Mouse (Mus musculus): Measurements from ENCODE around the gene Prpf8.

Gene Prpf8

DNA sequence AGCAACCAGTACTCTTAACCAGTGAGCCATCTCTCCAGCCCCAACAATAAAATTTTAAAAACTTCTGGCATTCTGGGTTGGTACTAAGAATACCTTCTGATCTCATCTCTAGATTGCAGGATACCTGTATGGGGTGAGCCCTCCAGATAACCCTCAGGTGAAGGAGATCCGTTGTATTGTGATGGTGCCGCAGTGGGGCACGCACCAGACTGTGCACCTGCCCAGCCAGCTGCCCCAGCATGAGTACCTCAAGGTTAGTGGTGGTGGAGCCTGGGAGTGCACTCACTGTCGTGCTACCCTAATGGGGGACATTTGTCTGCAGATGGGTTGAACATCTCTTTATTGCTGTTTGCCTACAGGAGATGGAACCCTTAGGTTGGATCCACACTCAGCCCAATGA is 21.5 kb downstream of the Prpf8 start:
- no peak for DNase-seq (ENCODE audit: low spot score)

DNA sequence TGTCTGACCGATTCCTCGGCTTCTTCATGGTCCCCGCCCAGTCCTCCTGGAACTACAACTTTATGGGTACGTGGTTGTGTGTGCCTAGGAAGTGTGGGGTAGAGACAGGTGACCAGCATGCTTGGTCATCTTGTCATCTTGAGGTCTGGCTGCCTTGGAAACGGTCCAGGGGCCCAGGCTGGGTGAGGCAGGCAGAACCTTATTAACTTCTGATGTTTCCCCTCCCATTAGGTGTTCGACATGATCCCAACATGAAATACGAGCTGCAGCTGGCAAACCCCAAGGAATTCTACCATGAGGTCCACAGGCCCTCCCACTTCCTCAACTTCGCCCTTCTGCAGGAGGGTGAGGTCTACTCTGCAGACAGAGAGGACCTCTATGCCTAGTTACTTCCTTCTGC is 22.3 kb downstream of the Prpf8 start:
- DNase-seq (ENCODE audit: low spot score), result no peak

DNA sequence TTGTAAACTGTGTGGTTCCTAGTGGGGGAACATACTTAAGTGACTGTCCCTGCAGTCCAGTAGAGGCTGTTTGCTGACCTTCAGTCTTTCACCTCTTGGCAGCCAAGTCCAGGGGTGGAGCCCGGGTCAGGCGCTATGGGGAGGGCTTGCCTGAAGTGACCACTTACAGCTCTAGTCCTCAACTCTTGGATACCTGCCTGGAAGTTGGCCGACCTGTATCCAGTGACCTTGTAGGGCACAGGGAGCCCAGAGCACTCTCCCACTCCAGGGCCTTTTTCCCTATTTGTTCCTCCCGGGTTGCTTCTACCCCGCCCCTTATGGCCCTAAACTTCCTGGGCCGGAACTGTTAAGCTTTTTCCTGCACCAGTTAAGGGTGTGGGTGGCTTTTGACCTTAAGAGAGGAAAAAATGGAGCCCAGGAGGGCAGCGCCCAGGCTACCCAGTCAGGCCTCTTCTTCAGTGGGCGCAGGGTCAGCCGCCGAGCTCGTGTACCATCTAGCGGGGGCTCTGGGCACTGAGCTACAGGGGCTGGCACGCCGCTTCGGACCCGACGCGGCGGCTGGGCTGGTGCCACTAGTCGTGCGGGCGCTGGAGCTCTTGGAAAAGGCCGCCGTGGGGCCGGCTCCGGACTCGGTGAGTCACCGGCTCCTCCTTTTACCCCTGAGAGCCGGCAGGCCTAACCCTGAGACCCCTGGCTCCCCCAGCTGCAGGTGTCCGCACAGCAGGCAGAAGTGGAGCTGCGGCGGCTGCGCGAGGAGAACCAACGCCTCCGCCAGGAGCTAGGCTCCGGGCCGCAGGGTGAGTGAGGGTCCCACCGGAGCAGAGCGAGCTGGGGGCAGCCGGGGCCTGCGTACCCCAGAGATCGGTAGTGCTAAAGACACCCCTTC is 23.4 kb downstream of the Prpf8 start, which contains the start of gene Rilp:
Gene Rilp (plus strand): TSS at position 354 of the 886 bp plus-strand sequence.
- DNase-seq (ENCODE audit: low spot score), result no peak

DNA sequence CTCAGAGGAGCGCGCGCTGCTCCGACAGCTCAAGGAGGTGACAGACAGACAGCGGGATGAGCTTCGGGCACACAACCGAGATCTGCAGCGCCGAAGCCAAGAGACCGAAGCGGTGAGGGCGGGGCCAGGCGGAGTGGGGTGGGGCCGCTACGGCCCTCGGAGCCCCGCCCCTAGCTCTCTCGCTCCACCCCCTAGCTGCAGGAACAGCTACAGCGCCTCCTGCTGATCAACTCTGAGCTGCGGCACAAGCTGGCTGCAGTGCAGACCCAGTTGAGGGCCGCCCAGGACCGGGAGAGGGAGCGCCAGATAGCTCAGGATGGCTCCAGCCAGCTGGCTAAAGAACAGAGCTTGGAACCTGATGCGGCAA is 24.0 kb downstream of the Prpf8 start:
- DNase-seq (ENCODE audit: low spot score), result peak; percentile 58

DNA sequence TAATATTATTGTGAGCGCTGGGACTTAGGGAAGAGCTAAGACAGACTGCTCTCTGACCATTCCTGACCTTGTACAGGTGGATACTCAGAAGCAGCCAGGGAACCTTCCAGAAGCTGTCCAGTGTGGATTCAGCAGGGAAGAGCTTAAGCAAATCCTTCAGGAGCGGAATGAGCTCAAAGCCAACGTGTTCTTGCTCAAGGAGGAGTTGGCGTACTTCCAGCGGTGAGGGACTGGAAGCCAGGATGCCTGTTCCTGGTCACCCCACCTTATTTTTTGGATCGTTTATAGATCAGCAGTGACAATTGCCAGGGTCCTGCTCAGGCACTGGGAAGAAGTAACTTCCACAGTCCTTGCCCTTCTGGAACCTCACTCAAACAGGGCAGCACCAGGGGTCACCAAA is 24.6 kb downstream of the Prpf8 start:
- no peak for DNase-seq (ENCODE audit: low spot score)

DNA sequence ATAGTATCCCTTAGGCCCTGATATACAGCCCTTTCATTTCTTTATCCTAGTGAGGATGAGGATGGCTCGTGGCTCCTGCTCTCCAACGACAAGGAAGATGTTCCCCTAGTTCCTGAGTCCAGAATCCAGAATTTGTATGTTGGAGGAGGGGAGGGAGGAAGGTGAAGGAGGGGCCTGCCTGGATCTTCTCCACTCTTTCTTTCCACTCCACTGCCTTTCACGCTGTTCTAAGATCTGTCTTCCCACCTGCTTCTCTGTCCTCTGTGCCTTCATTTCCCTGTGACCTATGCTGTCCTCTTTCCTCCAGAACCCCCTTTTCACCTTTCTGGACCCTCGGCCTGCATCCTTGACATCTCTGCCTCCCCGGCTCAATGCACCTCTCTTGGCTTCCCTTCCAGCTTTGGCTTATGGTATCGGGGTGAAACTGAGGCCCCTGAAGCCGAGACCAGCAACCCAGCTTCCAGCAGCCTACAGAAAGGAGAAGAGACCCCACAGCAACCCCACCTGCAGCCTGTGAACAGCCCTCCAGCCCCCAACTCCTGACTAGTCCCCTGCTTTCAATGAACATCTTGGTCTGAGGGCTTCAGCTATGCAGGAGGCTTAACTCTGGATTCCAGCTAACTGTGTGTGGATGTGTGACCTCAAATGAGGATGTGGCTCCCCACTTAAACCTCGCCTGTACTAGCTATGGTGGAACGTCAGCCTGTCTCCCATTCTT is 25.8 kb downstream of the Prpf8 start:
- DNase-seq (ENCODE audit: low spot score), result no peak

DNA sequence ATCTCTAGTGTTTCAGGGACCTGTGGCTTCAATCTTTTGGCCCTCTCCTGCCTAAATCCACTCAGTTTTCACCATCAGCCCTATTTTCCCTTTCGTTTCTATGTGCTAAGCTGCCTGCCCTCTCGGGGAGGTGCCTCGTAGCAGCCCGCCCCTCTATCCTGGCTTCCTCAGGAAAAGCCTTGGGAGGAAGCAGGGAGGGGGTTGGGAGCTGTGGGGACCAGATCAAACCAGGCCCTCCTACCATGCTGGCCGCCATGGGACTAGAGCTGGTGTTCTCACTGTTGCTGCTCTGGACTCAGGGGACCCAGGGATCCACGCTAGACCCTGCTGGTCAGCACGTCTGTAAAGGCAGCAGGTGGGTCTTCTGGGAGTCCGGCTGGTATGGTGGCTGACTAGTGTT is 26.7 kb downstream of the Prpf8 start, which contains the start of gene Scarf1:
Gene Scarf1 (plus strand): TSS at position 205 of the 400 bp plus-strand sequence.
- no peak for DNase-seq (ENCODE audit: low spot score)

DNA sequence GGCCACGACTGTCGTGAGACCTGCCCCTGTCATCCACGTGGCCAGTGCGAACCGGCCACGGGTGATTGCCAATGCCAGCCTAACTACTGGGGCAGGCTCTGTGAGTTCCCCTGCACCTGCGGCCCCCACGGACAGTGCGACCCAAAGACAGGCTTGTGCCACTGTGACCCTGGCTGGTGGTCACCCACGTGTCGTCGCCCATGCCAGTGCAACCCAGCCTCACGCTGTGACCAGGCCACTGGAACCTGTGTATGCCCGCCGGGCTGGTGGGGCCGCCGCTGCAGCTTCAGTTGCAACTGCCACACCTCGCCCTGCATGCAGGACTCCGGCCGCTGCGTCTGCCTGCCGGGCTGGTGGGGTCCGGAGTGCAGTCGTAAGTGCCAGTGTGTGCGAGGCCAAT is 28.6 kb downstream of the Prpf8 start:
- DNase-seq (ENCODE audit: low spot score), result no peak

DNA sequence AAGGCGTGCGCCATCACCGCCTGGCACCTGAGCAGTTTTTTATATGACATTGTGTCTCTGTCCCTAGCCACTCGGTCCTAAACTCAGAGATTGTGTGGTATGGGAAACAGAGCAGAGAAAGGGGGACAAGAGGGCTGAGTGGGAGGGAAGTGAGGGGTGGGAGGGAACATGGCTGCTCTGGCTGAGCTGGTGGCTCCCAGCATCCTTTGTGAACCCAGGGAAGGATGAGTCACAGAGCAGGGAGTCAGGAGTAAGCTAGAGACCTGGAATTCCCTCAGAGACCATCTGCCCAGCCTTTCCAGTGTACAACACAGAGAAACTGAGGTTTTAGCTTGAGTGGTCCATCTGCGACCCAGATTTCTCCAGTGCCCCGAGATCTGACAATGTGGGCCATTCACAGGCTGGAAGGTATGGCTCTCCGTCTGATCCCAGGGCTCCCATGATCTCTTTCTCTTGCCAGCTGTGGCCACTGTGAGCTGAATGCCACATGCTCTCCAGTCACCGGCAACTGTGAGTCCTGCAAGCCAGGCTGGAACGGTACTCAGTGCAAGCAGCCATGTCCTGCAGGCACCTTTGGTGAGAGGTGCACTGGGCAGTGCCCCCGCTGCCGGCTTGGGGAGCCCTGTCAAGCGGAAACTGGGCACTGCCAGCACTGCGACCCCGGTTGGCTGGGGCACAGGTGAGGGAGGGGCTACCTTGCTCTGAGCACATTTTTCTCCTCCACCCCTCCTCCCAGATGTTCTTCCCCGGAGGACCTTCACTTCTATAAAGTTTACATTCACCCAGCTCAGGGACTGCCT is 33.4 kb downstream of the Prpf8 start:
- no peak for DNase-seq (ENCODE audit: low spot score)

DNA sequence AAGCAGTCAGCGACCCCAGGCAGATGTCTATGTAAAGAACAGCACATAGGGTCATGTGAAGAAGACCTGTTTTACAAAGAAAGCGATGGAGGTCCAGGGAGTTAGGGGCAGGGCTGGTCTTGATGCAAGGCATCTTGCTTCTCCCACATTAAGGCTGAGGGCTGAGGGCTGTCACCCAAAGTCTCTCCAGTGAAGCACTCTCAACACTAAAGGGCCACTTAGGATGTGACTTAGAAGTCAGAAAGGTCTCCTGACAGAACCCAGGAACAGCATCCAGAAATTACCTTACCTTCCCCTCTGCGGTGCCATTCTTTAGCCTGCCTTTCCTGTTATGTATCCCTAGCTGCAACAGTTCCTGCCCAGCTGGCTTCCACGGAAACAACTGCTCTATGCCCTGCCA is 35.0 kb downstream of the Prpf8 start:
- no peak for DNase-seq (ENCODE audit: low spot score)

DNA sequence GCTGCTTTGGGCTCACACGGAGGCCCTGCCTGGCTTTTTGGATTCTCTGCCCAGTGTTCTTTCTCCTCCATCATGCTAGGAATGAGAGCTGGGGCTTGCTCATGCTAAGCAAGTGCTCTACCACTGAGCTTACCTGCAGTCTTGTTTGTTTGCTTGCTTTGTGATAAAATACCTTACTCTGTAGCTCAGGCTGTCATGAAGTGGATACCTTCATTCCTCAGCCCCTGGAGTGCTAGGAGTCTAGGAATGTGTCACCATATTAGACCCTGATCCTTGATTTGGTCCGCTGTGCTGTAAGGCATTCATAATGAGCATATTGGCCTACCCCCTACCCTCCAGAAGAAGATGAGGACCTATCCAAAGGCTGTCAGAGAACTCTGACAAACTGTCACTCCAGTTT is 36.2 kb downstream of the Prpf8 start:
- DNase-seq (ENCODE audit: low spot score), result no peak

DNA sequence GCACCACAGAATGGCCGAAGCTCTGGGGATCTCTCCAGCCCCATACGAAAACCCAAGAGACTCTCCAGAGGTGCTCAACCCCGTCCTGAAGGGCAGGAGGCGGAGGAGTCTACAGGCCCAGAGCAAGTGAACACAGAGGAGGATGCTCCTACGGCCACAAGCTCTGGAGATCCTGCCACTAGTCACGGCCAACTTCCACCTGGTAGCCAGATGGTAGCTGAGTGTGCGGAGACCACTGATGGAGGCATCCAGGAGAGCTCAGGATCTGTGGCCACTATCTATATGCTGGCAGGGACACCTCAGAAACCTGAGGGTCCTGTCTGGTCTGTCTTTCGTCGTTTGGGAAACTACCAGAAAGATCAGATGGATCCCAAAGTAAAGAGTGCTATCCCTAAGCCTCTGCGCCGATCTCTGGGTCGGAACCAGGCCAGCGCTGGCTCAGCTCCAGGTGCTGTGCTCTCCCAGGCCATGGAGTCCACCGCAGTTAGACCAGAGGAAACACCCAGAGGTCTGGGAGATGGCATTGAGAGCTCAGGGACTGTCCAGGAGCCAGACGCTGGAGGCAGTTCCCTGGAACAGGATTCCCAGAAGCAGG is 39.0 kb downstream of the Prpf8 start:
- no peak for DNase-seq (ENCODE audit: low spot score)

DNA sequence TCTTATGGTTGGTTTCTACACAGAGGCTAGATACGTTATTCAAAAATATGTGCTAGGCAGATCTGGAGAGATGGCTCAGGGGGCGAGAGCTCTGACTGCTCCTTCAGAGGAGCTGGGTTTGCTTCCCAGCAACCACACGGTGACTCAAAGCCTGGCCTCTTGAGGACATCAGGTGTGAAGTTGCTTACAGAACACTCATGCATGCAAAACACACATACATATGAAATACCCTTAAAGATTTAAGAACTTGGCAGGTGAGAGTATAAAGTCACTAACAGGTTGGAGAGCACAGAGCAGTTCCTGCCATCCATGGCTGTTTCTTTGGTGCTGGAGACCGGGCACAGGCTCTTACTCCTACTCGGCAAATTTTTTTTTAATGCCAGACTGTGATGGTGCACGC is 40.3 kb downstream of the Prpf8 start:
- DNase-seq (ENCODE audit: low spot score), result no peak

DNA sequence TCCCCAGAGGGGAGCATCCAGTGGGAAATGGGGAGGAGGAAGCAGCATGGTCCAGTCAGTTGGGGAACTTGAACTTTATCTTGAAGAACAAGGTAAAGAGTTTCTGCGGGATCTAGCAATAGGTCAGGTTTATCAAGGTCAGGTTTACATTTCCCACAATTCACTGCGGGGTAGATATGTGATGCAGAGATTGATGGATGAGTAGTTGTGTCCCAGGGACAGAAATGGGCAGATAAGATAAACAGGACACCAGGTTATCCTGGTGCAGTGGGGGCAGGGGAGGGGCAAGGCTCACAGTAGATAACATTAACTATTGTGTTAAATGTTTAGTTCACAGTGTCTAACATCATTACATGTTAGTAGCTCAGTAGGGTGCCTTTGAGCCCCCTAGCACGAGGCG is 43.2 kb downstream of the Prpf8 start:
- DNase-seq (ENCODE audit: low spot score), result no peak

DNA sequence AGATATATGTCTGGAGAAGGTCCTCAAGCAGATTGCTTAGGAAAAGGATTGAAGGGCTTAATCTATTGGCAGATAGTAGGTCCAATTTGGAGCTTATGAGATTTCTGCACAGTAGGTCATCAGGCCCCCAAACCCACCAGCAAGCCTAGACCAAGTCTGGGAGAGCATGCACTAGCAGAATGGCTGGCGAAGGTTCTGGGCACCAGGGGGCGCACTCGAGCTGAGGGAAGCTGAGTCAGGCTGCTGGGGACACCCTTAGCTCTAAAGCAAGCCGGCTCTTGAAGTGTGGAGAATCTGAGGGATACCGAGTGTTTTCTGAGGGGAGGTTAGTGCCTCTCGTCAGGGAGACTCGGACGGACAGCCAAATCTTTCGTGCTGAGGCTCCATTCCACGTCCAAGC is 43.7 kb downstream of the Prpf8 start:
- peak; percentile 94 for DNase-seq (ENCODE audit: low spot score)

DNA sequence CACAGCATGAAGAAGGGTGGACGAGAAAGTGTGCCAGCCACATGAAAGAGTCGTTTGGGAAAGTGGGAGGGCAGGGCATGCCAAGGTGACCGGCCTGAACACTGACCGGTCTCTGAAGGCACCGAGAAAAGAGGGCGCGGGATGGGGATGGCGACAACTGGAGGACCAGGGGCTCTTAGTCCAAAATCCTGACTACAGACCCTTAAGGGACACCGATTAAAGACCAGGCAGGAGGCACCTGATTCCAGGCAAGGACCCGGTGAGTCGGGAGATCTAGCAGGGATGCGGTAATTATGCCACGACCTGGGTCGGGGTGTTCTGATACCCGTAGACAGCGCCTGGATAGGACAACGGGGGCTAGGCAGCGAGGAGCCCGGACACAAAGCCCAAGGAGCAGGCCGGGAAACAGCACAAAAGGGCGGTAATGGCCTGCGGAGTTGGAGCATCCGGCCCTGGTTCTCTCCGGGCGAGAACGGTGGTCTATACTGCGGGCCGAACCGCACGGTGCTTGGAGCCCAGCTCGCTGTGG is 44.3 kb downstream of the Prpf8 start:
- no peak for DNase-seq (ENCODE audit: low spot score)

DNA sequence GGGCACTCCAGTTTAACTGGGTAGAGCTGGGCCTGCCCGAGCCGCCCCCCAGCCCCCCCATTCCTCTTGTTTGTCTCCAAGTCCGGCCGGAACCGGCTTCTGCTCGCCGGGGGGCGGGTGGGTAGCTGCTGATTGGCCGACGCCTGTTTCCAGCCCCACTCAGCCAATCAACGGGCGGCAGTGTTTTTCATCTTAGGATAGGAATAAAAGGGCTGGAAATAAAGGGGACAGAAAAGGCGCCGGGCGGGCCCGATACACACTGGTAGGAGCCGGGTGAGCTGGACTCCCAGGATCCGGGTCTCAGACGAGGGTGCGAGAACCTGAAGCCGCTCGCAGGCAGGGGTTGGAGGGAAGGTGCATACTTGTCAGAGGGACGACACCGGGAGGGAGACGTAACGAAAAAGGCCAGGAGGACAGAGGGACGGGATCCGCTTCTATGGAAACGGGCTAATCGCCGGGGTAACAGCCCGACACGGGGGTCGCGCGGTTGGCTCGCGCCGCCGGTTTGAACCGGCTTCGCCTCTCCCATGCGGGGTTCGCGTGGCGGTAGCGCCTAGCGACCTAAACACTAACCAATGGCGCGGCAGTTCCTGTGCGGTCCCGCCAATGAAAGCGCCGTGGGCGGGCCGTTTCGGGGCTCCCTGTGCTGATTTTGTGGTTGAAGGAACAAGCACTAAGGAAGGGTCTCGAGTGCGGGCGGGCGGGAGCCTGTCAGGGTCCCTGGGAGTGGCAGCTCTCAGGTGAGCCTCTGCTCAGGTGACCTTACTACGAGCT is 45.0 kb downstream of the Prpf8 start, which contains the start of gene Slc43a2:
Gene Slc43a2 (plus strand): TSS at position 226 of the 774 bp plus-strand sequence.
- peak; percentile 93 for DNase-seq (ENCODE audit: low spot score)

DNA sequence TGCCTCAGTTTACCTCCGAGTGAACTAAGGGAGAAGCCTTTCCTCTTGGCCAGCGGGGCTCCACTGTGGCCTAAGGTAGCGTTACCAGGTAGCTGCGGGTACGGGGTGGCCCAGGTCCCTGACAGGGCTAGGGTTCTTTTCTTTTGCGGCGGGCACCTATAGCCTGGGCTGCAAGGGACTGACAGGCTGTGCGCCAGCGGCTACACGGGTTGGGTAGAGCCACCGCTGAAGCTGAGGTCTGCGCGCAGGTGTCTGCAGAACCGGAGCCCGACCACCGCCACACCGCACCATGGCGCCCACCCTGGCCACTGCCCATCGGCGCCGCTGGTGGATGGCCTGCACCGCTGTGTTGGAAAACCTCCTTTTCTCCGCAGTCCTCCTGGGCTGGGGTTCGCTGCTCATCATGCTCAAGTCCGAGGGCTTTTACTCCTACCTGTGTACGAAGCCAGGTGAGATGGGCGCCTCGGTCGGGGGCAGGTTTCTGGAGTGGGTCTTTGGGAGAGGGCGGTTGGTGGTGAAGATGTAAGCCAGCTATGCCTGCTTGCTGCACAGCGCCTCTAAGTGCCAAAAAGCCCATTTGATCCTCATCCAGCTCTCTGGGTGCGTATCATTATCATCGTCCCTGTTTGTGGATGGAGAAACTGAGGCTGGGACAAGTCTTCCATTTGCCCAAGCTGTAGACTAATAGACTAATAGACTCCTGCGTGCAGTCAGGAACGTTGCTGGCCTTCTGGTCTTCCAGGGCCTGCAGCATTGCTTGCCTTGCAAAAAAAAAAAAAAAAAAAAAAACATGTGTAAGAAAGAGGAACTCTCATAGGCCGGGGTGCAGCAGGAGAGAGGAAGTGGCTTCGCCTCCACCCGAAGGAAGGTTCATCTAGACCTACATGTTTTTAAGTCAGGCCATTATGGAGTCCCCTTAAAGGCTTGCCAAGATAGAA is 46.0 kb downstream of the Prpf8 start:
- no peak for DNase-seq (ENCODE audit: low spot score)

DNA sequence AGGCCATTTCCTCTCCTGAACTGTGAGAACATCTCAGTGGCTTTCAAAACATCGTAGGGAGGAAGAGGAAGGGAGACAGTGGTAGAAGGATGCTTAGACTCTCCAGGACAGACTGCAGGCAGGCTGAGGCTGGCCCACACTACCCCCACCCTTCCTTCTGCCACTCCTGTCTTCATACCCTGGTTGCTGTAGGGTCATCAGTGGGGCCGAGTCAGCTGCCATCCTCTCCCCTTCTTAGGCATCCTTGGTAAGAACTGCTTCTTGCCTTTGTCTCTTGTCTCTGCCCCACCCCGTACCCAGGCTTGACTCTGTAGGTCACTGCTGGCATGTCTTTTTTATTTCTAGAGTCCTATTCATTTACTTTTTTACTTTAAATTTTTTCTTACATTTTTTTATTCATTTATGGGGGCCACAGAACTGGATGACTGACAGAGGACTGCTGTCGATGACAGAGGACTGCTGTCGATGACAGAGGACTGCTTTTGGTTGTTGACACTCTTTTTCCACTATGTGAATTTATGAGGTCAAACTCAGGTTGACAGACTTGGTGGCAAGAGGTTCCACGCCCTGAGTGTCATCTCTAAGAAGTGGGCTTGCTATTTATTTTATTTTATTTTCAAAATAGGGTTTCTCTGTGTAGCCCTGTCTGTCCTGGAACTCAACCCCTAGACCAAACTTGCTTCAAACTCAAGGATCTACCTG is 46.8 kb downstream of the Prpf8 start:
- no peak for DNase-seq (ENCODE audit: low spot score)
